Mouse (Mus musculus): Measurements from ENCODE around the gene Prss23. TPM values are rescaled to one million over a fixed set of nuclear protein-coding genes. Genes with fewer than 3 reads are reported as not detected.

Prss23 gene
- not detected in 2 replicates for total RNA-seq (2023)

DNA sequence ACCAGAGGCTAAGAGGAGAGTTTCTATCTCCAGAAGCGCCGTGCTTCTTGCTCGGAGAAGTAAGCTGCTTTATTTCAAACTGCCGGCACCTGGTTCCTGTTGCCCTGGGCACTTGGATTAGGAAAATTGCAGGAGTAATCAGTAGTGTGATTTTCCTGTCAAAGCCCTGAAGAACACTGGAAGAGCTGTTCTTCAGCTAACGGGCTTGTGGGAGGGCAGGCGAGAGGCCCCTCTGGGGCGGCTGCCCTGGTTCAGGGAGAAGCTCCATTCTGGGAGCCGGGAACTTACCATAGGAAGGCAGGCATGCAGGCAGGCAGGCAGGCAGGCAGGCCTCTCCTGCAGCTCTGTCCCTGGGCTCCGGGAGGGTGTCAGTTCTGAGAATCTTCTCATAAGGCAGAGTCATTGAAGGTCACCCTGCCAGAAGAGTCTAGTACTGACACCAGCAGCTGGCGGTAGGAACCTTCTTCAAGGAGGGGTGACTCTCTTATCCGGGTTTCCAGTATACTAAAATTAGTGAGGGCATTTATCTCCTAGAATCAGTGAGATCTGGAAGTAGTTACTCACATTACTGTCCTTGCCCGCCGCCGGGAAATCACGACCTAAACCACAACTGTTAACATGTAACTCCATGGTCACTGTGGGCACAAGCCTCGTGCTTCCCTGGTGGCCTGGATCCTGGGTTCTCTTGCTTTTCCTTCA is at the start of gene Prss23:
TSS of gene Prss23 (minus strand) at position 457 of the 699 bp plus-strand sequence.

Other genes with a start within 250 kb of the Prss23 start
- 23.8 and 25.2 TPM in 2 replicates for gene Tmem135, start 123.0 kb downstream of the Prss23 start, total RNA-seq (2023)
- 0.57 and 0.98 TPM in 2 replicates for gene Fzd4, start 122.8 kb downstream of the Prss23 start, total RNA-seq (2023)
- not detected in 2 replicates for gene Me3, start 105.2 kb upstream of the Prss23 start, total RNA-seq (2023)

Data from neutrophil, adult 65 days (primary cell).